ENCODE assay signal across 9 mouse cellular contexts in genomic region chr2:28304712-28305111, GRCm38 (mm10).
A peak's percentile ranks its signal among the peaks of the same experiment; 100 is the strongest.
DNase-seq lines count a peak whose midpoint lies in the region; TF ChIP-seq lines count a peak whose summit lies in the region.
"Had no signal": no experiment of that assay in that cellular context is flagged by ENCODE, and none has a peak within 500 bp of the region (broad histone marks: within the 10 kb centered on the region; RNA-seq: fewer than 3 reads in every experiment).

No protein-coding gene starts in this region.

- TF ChIP-seq CTCF in left cerebral cortex, adult 2 months (IDR thresholded peaks at IDR 0.05) = peak; percentile 74

- DNase-seq in gastrocnemius, adult 18-20 months (ENCODE audit: low spot score) = peak; percentile 53
- DNase-seq in gastrocnemius, postnatal 25 days = no peak
- peak; percentile 33 for DNase-seq in CD4-positive helper T cell, adult 2 months (ENCODE audit: low read depth, low spot score)
- peak; percentile 84 for DNase-seq in adrenal gland, postnatal 14 days
- peak; percentile 52 for DNase-seq in forelimb bud, embryonic 11.5 days (ENCODE audit: low read depth, low spot score)
- peak; percentile 35 to 46 for DNase-seq in left cerebral cortex, adult 2 months (ENCODE audit: extremely low spot score in 1 of 2, low spot score in 2 of 2)
- DNase-seq in monocyte, adult 2 months (ENCODE audit: low read depth in 1 of 2, low spot score in 2 of 2) = peak; percentile 10 to 24
- DNase-seq in thymus, postnatal 10 days (ENCODE audit: low spot score in 2 of 2) = peak; percentile 5 to 60

- no peak overlapping the region for H3K4me3 ChIP-seq in left cerebral cortex, adult 2 months
- H3K4me3 ChIP-seq: limb, embryonic 15.5 days had no signal

- peak overlapping the region; percentile 89 for H3K27ac ChIP-seq in left cerebral cortex, adult 2 months
- H3K27ac ChIP-seq: limb, embryonic 15.5 days had no signal

- intact Hi-C loops in left cerebral cortex, adult 2 months (cut with DNase I) = loop anchor here (1.0 to 5.0 kb wide), 7 partner anchors 32 to 237 kb away; no protein-coding TSS in a partner anchor
